Mouse (Mus musculus): Measurements from ENCODE around the gene Apopt1.

- no peak for TF ChIP-seq CTCF (IDR thresholded peaks at IDR 0.05; ENCODE audit: control insufficient read depth, insufficient read depth, insufficient read length)
- TF ChIP-seq USF1 (IDR thresholded peaks at IDR 0.05; ENCODE audit: low read depth), result no peak
- TF ChIP-seq FOSL1 (IDR thresholded peaks at IDR 0.05; ENCODE audit: insufficient read depth, low read length, poor library complexity, severe bottlenecking), result no peak
- TF ChIP-seq MAX (IDR thresholded peaks at IDR 0.05), result no peak
These were observed 21.9 kb downstream of the Apopt1 start for GRCm38 (mm10) chr12:111734912-111735311.

Measured in C2C12 (cell line).